Mouse (Mus musculus): ENCODE measurements at regions not wholly inside any gene's neighbourhood (a gene's known extent, or its start where the extent isn't known, plus 50 kb on each side); places are given as distances from the start of the nearest gene placed in this dataset.

- no peak for DNase-seq (ENCODE audit: low spot score in 2 of 2)
Observed at GRCm38 (mm10) chr11:112839721-112840494, 57.9 kb downstream of the Sox9 start.

- DNase-seq (ENCODE audit: low spot score in 2 of 2) = no peak
Observed at GRCm38 (mm10) chr11:112840495-112840828, 58.4 kb downstream of the Sox9 start.

- peak in 1 of 2 experiments; percentile 14 for DNase-seq (ENCODE audit: low spot score in 2 of 2)
Observed at GRCm38 (mm10) chr11:112844258-112844901, 62.4 kb downstream of the Sox9 start.

GRCm38 (mm10) chr11:112847146-112847545 lies 65.1 kb downstream of the Sox9 start:
- DNase-seq (ENCODE audit: low spot score in 2 of 2) = no peak

GRCm38 (mm10) chr11:112847851-112848250 lies 65.8 kb downstream of the Sox9 start:
- DNase-seq (ENCODE audit: low spot score in 2 of 2) = no peak

- no peak for DNase-seq (ENCODE audit: low spot score in 2 of 2)
Observed at GRCm38 (mm10) chr11:112849974-112850373, 68.0 kb downstream of the Sox9 start.

- DNase-seq (ENCODE audit: low spot score in 2 of 2) = no peak
Observed at GRCm38 (mm10) chr11:112850532-112851272, 68.7 kb downstream of the Sox9 start.

GRCm38 (mm10) chr11:112851321-112851720 lies 69.3 kb downstream of the Sox9 start:
- no peak for DNase-seq (ENCODE audit: low spot score in 2 of 2)

- DNase-seq (ENCODE audit: low spot score in 2 of 2) = no peak
Observed at GRCm38 (mm10) chr11:112855975-112856374, 74.0 kb downstream of the Sox9 start.

- DNase-seq (ENCODE audit: low spot score in 2 of 2) = no peak
Observed at GRCm38 (mm10) chr11:112859309-112859708, 77.3 kb downstream of the Sox9 start.

- DNase-seq (ENCODE audit: low spot score in 2 of 2) = no peak
Observed at GRCm38 (mm10) chr11:112860797-112861196, 78.8 kb downstream of the Sox9 start.

GRCm38 (mm10) chr11:112861233-112861632 lies 79.2 kb downstream of the Sox9 start:
- no peak for DNase-seq (ENCODE audit: low spot score in 2 of 2)

- DNase-seq (ENCODE audit: low spot score in 2 of 2) = no peak
Observed at GRCm38 (mm10) chr11:112865836-112866235, 83.8 kb downstream of the Sox9 start.

GRCm38 (mm10) chr11:112869571-112869970 lies 87.5 kb downstream of the Sox9 start:
- no peak for DNase-seq (ENCODE audit: low spot score in 2 of 2)

- DNase-seq (ENCODE audit: low spot score in 2 of 2) = no peak
Observed at GRCm38 (mm10) chr11:112870201-112871035, 88.4 kb downstream of the Sox9 start.

- no peak for DNase-seq (ENCODE audit: low spot score in 2 of 2)
Observed at GRCm38 (mm10) chr11:112872677-112873367, 90.8 kb downstream of the Sox9 start.

- no peak for DNase-seq (ENCODE audit: low spot score in 2 of 2)
Observed at GRCm38 (mm10) chr11:112874239-112874638, 92.2 kb downstream of the Sox9 start.

GRCm38 (mm10) chr11:112876226-112876625 lies 94.2 kb downstream of the Sox9 start:
- no peak for DNase-seq (ENCODE audit: low spot score in 2 of 2)

- DNase-seq (ENCODE audit: low spot score in 2 of 2) = no peak
Observed at GRCm38 (mm10) chr11:112878436-112878835, 96.4 kb downstream of the Sox9 start.

- DNase-seq (ENCODE audit: low spot score in 2 of 2) = no peak
Observed at GRCm38 (mm10) chr11:112880736-112881135, 98.7 kb downstream of the Sox9 start.
